Mouse (Mus musculus) heart, adult 10 weeks (tissue): ENCODE measurements around the gene Mycbp. TPM values are rescaled to one million over a fixed set of nuclear protein-coding genes. Genes with fewer than 3 reads are reported as not detected.

Experiments
- polyA plus RNA-seq: library from polyadenylated mRNA; stranded (reverse); fragments of 350-450 nt; fragmentation: Illumina TruSeq; extraction: RNeasy Lipid Tissue Mini Kit (QIAGEN cat#74804); gene quantifications from one replicate; pipeline ENCODE4 v1.2.3, GENCODE M21; 2014; ENCODE audit warnings: low read depth, low replicate concordance

Mycbp gene
- 15.9 TPM for polyA plus RNA-seq

GRCm38 (mm10) chr4:123904333-123905125 lies at the start of gene Mycbp:
Gene Mycbp (plus strand): TSS chr4:123904832.

GRCm38 (mm10) chr4:123859379-123859778 lies 45.3 kb upstream of the Mycbp start, which contains the start of gene 4933427I04Rik:
Gene 4933427I04Rik (plus strand): TSS chr4:123859679.

GRCm38 (mm10) chr4:123916748-123917547 lies 12.3 kb downstream of the Mycbp start, which contains the start of gene Rragc:
Gene Rragc (plus strand): TSS chr4:123917446.

GRCm38 (mm10) chr4:123917548-123918140 lies 13.0 kb downstream of the Mycbp start, which contains the start of gene 4930535I16Rik:
Gene 4930535I16Rik (minus strand): TSS chr4:123918022.

Other genes with a start within 250 kb of the Mycbp start
- 174 TPM for gene Macf1, start 220.5 kb upstream of the Mycbp start, polyA plus RNA-seq
- gene Ndufs5, start 186.6 kb upstream of the Mycbp start, polyA plus RNA-seq, result 764 TPM
- 25.6 TPM for gene Akirin1, start 154.5 kb upstream of the Mycbp start, polyA plus RNA-seq
- not detected for gene Rhbdl2, start 117.0 kb upstream of the Mycbp start, polyA plus RNA-seq
- not detected for gene 4933427I04Rik, start 45.2 kb upstream of the Mycbp start, polyA plus RNA-seq
- 43.5 TPM for gene Rragc, start 12.6 kb downstream of the Mycbp start, polyA plus RNA-seq
- gene 4930535I16Rik, start 13.2 kb downstream of the Mycbp start, polyA plus RNA-seq, result not detected